Mouse (Mus musculus) neural tube, embryonic 13.5 days (tissue): ENCODE data around the gene Spata31d1b. TPM values are rescaled to one million over a fixed set of nuclear protein-coding genes. Genes with fewer than 3 reads are reported as not detected.
A peak's percentile ranks its signal among the peaks of the same experiment; 100 is the strongest.
"Not testable (repeated sequence)": the region's sequence is repeated elsewhere in the genome, so short reads cannot be mapped to it uniquely, and the experiment has no call there.

Experiments used
- ATAC-seq: fragments of 200-750 bp; cut with Nextera tagmentation; 2 replicates; pipeline ENCODE4 v1.8.0; 2017; ENCODE audit warnings: low read depth, mild to moderate bottlenecking, moderate TSS enrichment, moderate library complexity
- H3K27ac ChIP-seq: fragments of 300-500 bp; sonication (generic); replicated peaks from 2 replicates; pipeline ENCODE4 v1.5.1; 2015; ENCODE audit warnings: moderate library complexity, mild to moderate bottlenecking, inconsistent platforms
- H3K27me3 ChIP-seq: fragments of 300-500 bp; sonication (generic); 2 replicates; pipeline ENCODE4 v1.6.1; 2015; ENCODE audit warnings: mild to moderate bottlenecking, inconsistent platforms
- H3K36me3 ChIP-seq: fragments of 300-500 bp; sonication (generic); 2 replicates; pipeline ENCODE4 v1.6.1; 2015; ENCODE audit warnings: mild to moderate bottlenecking, inconsistent platforms
- H3K4me1 ChIP-seq: fragments of 300-500 bp; sonication (generic); replicated peaks from 2 replicates; pipeline ENCODE4 v1.6.1; 2015; ENCODE audit warnings: inconsistent platforms
- H3K4me2 ChIP-seq: fragments of 300-500 bp; sonication (generic); 2 replicates; pipeline ENCODE4 v1.6.1; 2015; ENCODE audit warnings: inconsistent platforms, mild to moderate bottlenecking, moderate library complexity
- H3K4me3 ChIP-seq: fragments of 300-500 bp; sonication (generic); 2 replicates; pipeline ENCODE4 v1.5.1; 2015; ENCODE audit warnings: mild to moderate bottlenecking, inconsistent platforms
- H3K9ac ChIP-seq: fragments of 300-500 bp; sonication (generic); 2 replicates; pipeline ENCODE4 v1.6.1; 2015; ENCODE audit warnings: moderate library complexity, mild to moderate bottlenecking, inconsistent platforms
- H3K9me3 ChIP-seq: fragments of 300-500 bp; sonication (generic); 2 replicates; pipeline ENCODE4 v1.6.1; 2016; ENCODE audit warnings: inconsistent platforms
- WGBS: fragments of 180-500 bp; shearing (Covaris S2); methylation state at CpG from one replicate; pipeline ENCODE4 v1.1.7; 2015; 5-methylcytosine and 5-hydroxymethylcytosine counted together
- polyA plus RNA-seq: library from polyadenylated mRNA; unstranded; fragments of >200 nt; fragmentation: Nextera tagmentation; extraction: Ambion mirVana; gene quantifications from 2 replicates; pipeline ENCODE4 v1.2.1, GENCODE M21; 2015

Gene Spata31d1b
- polyA plus RNA-seq, 1 experiment from 2014 or later: not detected

- no peak overlapping the region for H3K27ac ChIP-seq
- no peaks in the 10 kb centered on the region for H3K36me3 ChIP-seq
- ATAC-seq: 0 out of 2 replicates have a peak, but pooled peaks have one; percentile 36
- H3K4me1 ChIP-seq: no peaks in the 10 kb centered on the region
- H3K27me3 ChIP-seq: no peaks in the 10 kb centered on the region
- WGBS: 87% methylated on average over 4 of the region's 4 CpGs
- H3K4me2 ChIP-seq: no peak overlapping the region
- H3K9ac ChIP-seq: no peak overlapping the region
- H3K4me3 ChIP-seq: no peak overlapping the region
- no peaks in the 10 kb centered on the region for H3K9me3 ChIP-seq
Measured at GRCm38 (mm10) chr13:59733936-59734335, 21.9 kb downstream of the Spata31d1b start.

- 39% methylated on average over 6 of the region's 6 CpGs for WGBS
- H3K27me3 ChIP-seq, H3K36me3 ChIP-seq, ATAC-seq, H3K4me3 ChIP-seq, H3K4me1 ChIP-seq, H3K27ac ChIP-seq, H3K9ac ChIP-seq, H3K9me3 ChIP-seq, H3K4me2 ChIP-seq: not testable (repeated sequence)
Measured at GRCm38 (mm10) chr13:59734347-59734746, 22.3 kb downstream of the Spata31d1b start.

- 0 out of 2 replicates have a peak, but pooled peaks have one; percentile 40 for ATAC-seq
- Histone ChIP-seq H3K9me3 (no peaks in the 10 kb centered on the region), H3K36me3 (no peaks in the 10 kb centered on the region), H3K4me1 (no peaks in the 10 kb centered on the region), H3K4me2 (no peak overlapping the region), H3K9ac (no peak overlapping the region), H3K4me3 (no peak overlapping the region), H3K27ac (no peak overlapping the region), H3K27me3 (no peaks in the 10 kb centered on the region)
- 29% methylated on average over 3 of the region's 3 CpGs for WGBS
Measured at GRCm38 (mm10) chr13:59735190-59735589, 23.1 kb downstream of the Spata31d1b start.

GRCm38 (mm10) chr13:59738455-59738854 is 26.4 kb downstream of the Spata31d1b start:
- WGBS: 83% methylated on average over 2 of the region's 2 CpGs
- H3K27me3 ChIP-seq: no peaks in the 10 kb centered on the region
- H3K27ac ChIP-seq: no peak overlapping the region
- H3K9ac ChIP-seq: no peak overlapping the region
- no peaks in the 10 kb centered on the region for H3K4me1 ChIP-seq
- H3K36me3 ChIP-seq: no peaks in the 10 kb centered on the region
- no peak for ATAC-seq
- H3K9me3 ChIP-seq: no peaks in the 10 kb centered on the region
- no peak overlapping the region for H3K4me3 ChIP-seq
- H3K4me2 ChIP-seq: no peak overlapping the region

- H3K27ac ChIP-seq: no peak overlapping the region
- no peak overlapping the region for H3K9ac ChIP-seq
- H3K4me1 ChIP-seq: no peaks in the 10 kb centered on the region
- ATAC-seq: no peak
- H3K9me3 ChIP-seq: no peaks in the 10 kb centered on the region
- 89% methylated on average over 4 of the region's 4 CpGs for WGBS
- H3K4me3 ChIP-seq: no peak overlapping the region
- no peaks in the 10 kb centered on the region for H3K27me3 ChIP-seq
- no peaks in the 10 kb centered on the region for H3K36me3 ChIP-seq
- H3K4me2 ChIP-seq: no peak overlapping the region
Measured at GRCm38 (mm10) chr13:59739397-59739796, 27.3 kb downstream of the Spata31d1b start.

- 90% methylated on average over 11 of the region's 11 CpGs for WGBS
- Histone ChIP-seq H3K36me3 (no peaks in the 10 kb centered on the region), H3K27me3 (no peaks in the 10 kb centered on the region), H3K4me1 (no peaks in the 10 kb centered on the region), H3K4me3 (no peak overlapping the region), H3K27ac (no peak overlapping the region), H3K4me2 (no peak overlapping the region), H3K9me3 (no peaks in the 10 kb centered on the region), H3K9ac (no peak overlapping the region)
- no peak for ATAC-seq
Measured at GRCm38 (mm10) chr13:59741096-59741495, 29.0 kb downstream of the Spata31d1b start.

GRCm38 (mm10) chr13:59741697-59742096 is 29.6 kb downstream of the Spata31d1b start:
- no peak overlapping the region for H3K4me2 ChIP-seq

GRCm38 (mm10) chr13:59745462-59745861 is 33.4 kb downstream of the Spata31d1b start:
- no peaks in the 10 kb centered on the region for H3K27me3 ChIP-seq
- H3K9me3 ChIP-seq: no peaks in the 10 kb centered on the region
- H3K36me3 ChIP-seq: no peaks in the 10 kb centered on the region
- WGBS: 90% methylated on average over 6 of the region's 6 CpGs
- H3K4me3 ChIP-seq: no peak overlapping the region
- no peaks in the 10 kb centered on the region for H3K4me1 ChIP-seq
- H3K27ac ChIP-seq: no peak overlapping the region
- H3K9ac ChIP-seq: no peak overlapping the region
- no peak for ATAC-seq
- H3K4me2 ChIP-seq: no peak overlapping the region

More at GRCm38 (mm10) chr13:59741697-59742096, 29.6 kb downstream of the Spata31d1b start:
- no peaks in the 10 kb centered on the region for H3K27me3 ChIP-seq
- no peak for ATAC-seq
- H3K9me3 ChIP-seq: no peaks in the 10 kb centered on the region
- no peak overlapping the region for H3K27ac ChIP-seq
- 80% methylated on average over 10 of the region's 10 CpGs for WGBS
- no peak overlapping the region for H3K9ac ChIP-seq
- no peaks in the 10 kb centered on the region for H3K4me1 ChIP-seq
- no peak overlapping the region for H3K4me3 ChIP-seq
- H3K36me3 ChIP-seq: no peaks in the 10 kb centered on the region

- Histone ChIP-seq H3K9me3 (no peaks in the 10 kb centered on the region), H3K27me3 (no peaks in the 10 kb centered on the region), H3K4me3 (no peak overlapping the region), H3K9ac (no peak overlapping the region), H3K27ac (no peak overlapping the region), H3K4me2 (no peak overlapping the region), H3K4me1 (no peaks in the 10 kb centered on the region), H3K36me3 (no peaks in the 10 kb centered on the region)
- ATAC-seq: no peak
- 72% methylated on average over 6 of the region's 6 CpGs for WGBS
Measured at GRCm38 (mm10) chr13:59746164-59746563, 34.1 kb downstream of the Spata31d1b start.

GRCm38 (mm10) chr13:59746711-59747110 is 34.6 kb downstream of the Spata31d1b start, which contains the start of gene 1700014D04Rik:
1700014D04Rik (minus strand) TSS chr13:59746752.
- 82% methylated on average over 9 of the region's 9 CpGs for WGBS

GRCm38 (mm10) chr13:59750310-59750709 is 38.2 kb downstream of the Spata31d1b start:
- peaks cover 13% of the 10 kb centered on the region for H3K36me3 ChIP-seq
- no peak overlapping the region for H3K4me2 ChIP-seq
- H3K9me3 ChIP-seq: no peaks in the 10 kb centered on the region
- WGBS: 89% methylated on average over 12 of the region's 12 CpGs
- no peak for ATAC-seq
- H3K27ac ChIP-seq: no peak overlapping the region
- no peak overlapping the region for H3K4me3 ChIP-seq
- no peak overlapping the region for H3K9ac ChIP-seq
- no peaks in the 10 kb centered on the region for H3K27me3 ChIP-seq
- no peaks in the 10 kb centered on the region for H3K4me1 ChIP-seq

More at GRCm38 (mm10) chr13:59746711-59747110, 34.6 kb downstream of the Spata31d1b start, which contains the start of gene 1700014D04Rik:
- Histone ChIP-seq H3K36me3 (no peaks in the 10 kb centered on the region), H3K4me2 (no peak within 1 kb of the TSS), H3K4me1 (no peaks in the 10 kb centered on the region), H3K9ac (no peak within 1 kb of the TSS), H3K27me3 (no peaks in the 10 kb centered on the region), H3K27ac (no peak within 1 kb of the TSS), H3K9me3 (no peaks in the 10 kb centered on the region), H3K4me3 (no peak within 1 kb of the TSS)
- ATAC-seq: no peak

GRCm38 (mm10) chr13:59756906-59757305 is 44.8 kb downstream of the Spata31d1b start:
- Histone ChIP-seq H3K27ac (no peak overlapping the region), H3K4me2 (no peak overlapping the region), H3K4me1 (no peaks in the 10 kb centered on the region), H3K27me3 (no peaks in the 10 kb centered on the region), H3K4me3 (no peak overlapping the region), H3K9me3 (no peaks in the 10 kb centered on the region), H3K36me3 (peaks cover 72% of the 10 kb centered on the region), H3K9ac (no peak overlapping the region)
- WGBS: 96% methylated on average over 7 of the region's 7 CpGs
- no peak for ATAC-seq

GRCm38 (mm10) chr13:59762791-59763190 is 50.7 kb downstream of the Spata31d1b start:
- no peaks in the 10 kb centered on the region for H3K9me3 ChIP-seq
- WGBS: 95% methylated on average over 7 of the region's 7 CpGs
- H3K27me3 ChIP-seq: no peaks in the 10 kb centered on the region
- no peak overlapping the region for H3K9ac ChIP-seq
- H3K4me1 ChIP-seq: peaks cover 23% of the 10 kb centered on the region
- no peak overlapping the region for H3K4me2 ChIP-seq
- H3K4me3 ChIP-seq: no peak overlapping the region
- H3K27ac ChIP-seq: no peak overlapping the region
- no peak for ATAC-seq
- peaks cover 51% of the 10 kb centered on the region for H3K36me3 ChIP-seq
